Mouse (Mus musculus) liver, postnatal 0 days (tissue): ENCODE measurements around the gene Olfr1246.

Experiments used
- CTCF ChIP-seq: sonication (generic); IDR thresholded peaks from 2 replicates; pipeline ENCODE4 v1.5.1; 2016; ENCODE audit warnings: antibody characterized with exemption, low read depth
- EP300 ChIP-seq: IDR thresholded peaks from 2 replicates; pipeline ENCODE4 v1.6.1; 2016; ENCODE audit warnings: antibody characterized with exemption, low read depth, mild to moderate bottlenecking

GRCm38 (mm10) chr2:89634883-89635282 lies 41.9 kb upstream of the Olfr1246 start, which contains the start of gene Olfr1249:
- TF ChIP-seq CTCF, result no peak
- no peak for TF ChIP-seq EP300
